Mouse (Mus musculus) small intestine, adult 2 months (tissue): ENCODE results near the gene Srek1ip1. TPM values are rescaled to one million over a fixed set of nuclear protein-coding genes. Genes with fewer than 3 reads are reported as not detected.

Source experiments
- H3K27ac ChIP-seq: fragments of 200-500 bp; 2 replicates; pipeline ENCODE4 v1.5.1; 2012; ENCODE audit warnings: low read depth, low read length, control low read depth, inconsistent platforms; ENCODE audit not compliant: insufficient read depth
- H3K27me3 ChIP-seq: fragments of 200-500 bp; 2 replicates; pipeline ENCODE4 v1.6.1; 2012; ENCODE audit warnings: mild to moderate bottlenecking, moderate library complexity, low read length, inconsistent platforms; ENCODE audit not compliant: control insufficient read depth, insufficient read depth
- H3K36me3 ChIP-seq: fragments of 200-500 bp; 2 replicates; pipeline ENCODE4 v1.6.1; 2012; ENCODE audit warnings: mild to moderate bottlenecking, low read length, control low read depth, inconsistent platforms; ENCODE audit not compliant: control insufficient read depth, insufficient read depth
- H3K4me1 ChIP-seq: fragments of 200-500 bp; 2 replicates; pipeline ENCODE4 v1.6.1; 2012; ENCODE audit warnings: low read length, inconsistent platforms, mixed read lengths; ENCODE audit not compliant: control insufficient read depth, insufficient read depth, insufficient read length
- H3K4me3 ChIP-seq: fragments of 200-500 bp; 2 replicates; pipeline ENCODE4 v1.5.1; 2012; ENCODE audit warnings: low read depth, mild to moderate bottlenecking, control low read depth, inconsistent platforms, low read length, moderate library complexity
- CTCF ChIP-seq: fragments of 200-500 bp; IDR thresholded peaks from 2 replicates; pipeline ENCODE4 v1.5.1; 2012; ENCODE audit warnings: low read depth, mild to moderate bottlenecking, control low read depth, inconsistent platforms, low read length, moderate library complexity, mixed read lengths; ENCODE audit not compliant: insufficient replicate concordance, insufficient read length; ENCODE audit errors: extremely low read depth
- POLR2A ChIP-seq: fragments of 200-500 bp; IDR thresholded peaks from 2 replicates; pipeline ENCODE4 v1.6.1; 2012; ENCODE audit warnings: low read depth, mild to moderate bottlenecking, control low read depth, inconsistent platforms, low read length, moderate library complexity
- WGBS: fragments of 180-500 bp; shearing (Covaris S2); methylation state at CpG from one replicate; pipeline ENCODE4 v1.1.7; 2018; 5-methylcytosine and 5-hydroxymethylcytosine counted together
- polyA plus RNA-seq: library from polyadenylated mRNA; depleted of rRNA; stranded (reverse); fragments of >200 nt; gene quantifications from 2 replicates; pipeline ENCODE4 v1.2.3, GENCODE M21; 2012

Srek1ip1 gene
- polyA plus RNA-seq, 1 experiment: 4.0 TPM

DNA sequence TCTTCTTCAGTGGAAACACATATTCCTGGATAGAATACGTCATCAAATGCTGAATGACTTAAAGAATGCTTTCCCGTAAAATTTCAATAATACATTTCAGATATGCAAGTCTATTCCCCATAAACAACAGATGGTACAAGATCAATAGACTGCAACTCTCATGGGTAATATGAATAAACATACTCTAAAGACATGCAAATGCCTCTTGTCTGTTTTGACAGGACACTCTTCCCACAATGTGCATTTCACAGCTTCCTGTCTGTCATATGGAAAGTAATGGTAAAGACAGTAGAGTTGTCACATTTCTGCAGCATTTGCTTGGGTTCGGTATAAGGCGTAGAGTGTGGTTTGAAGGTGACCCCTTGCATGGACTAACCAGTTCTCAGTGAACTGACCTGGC lies 5.0 kb upstream of the Srek1ip1 start:
- Histone ChIP-seq H3K36me3 (peaks cover 8% of the 10 kb centered on the region), H3K4me3 (no peak overlapping the region), H3K4me1 (no peaks in the 10 kb centered on the region), H3K27ac (no peak overlapping the region), H3K27me3 (no peaks in the 10 kb centered on the region)
- TF ChIP-seq POLR2A: no peak
- no peak for TF ChIP-seq CTCF
- 97% methylated on average over 4 of the region's 4 CpGs for WGBS

GRCm38 (mm10) chr13:104789663-104790062 lies 2.6 kb upstream of the Srek1ip1 start:
- no peak overlapping the region for H3K4me3 ChIP-seq
- TF ChIP-seq CTCF (no peak), POLR2A (no peak)
- no peak overlapping the region for H3K27ac ChIP-seq
- WGBS: 5% methylated on average over 2 of the region's 2 CpGs
- no peaks in the 10 kb centered on the region for H3K4me1 ChIP-seq
- peaks cover 13% of the 10 kb centered on the region for H3K36me3 ChIP-seq
- H3K27me3 ChIP-seq: no peaks in the 10 kb centered on the region

DNA sequence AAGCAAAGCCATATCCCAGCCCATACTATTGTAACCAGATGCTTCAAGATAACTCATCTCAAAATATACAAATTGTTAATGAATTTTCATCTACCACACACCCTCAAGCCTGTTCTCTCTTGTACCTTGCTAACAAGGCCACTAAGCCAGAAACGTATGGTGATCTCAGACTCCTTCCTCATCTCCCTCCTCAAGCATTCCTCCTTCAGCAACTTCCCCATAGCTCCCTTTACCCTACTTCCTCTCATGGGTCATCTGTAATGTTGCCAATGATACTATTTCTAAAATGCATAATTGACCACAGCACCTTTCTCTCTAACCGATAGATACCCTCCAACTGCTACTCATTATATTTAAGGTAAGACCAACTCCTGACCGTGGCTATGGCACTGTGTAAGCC lies 2.1 kb downstream of the Srek1ip1 start:
- peaks cover 15% of the 10 kb centered on the region for H3K36me3 ChIP-seq
- no peaks in the 10 kb centered on the region for H3K27me3 ChIP-seq
- peaks cover 4% of the 10 kb centered on the region; the same call in 1 of the 2 replicates for H3K4me1 ChIP-seq
- H3K4me3 ChIP-seq: no peak overlapping the region
- no peak overlapping the region for H3K27ac ChIP-seq
- 82% methylated on average over 3 of the region's 3 CpGs for WGBS
- no peak for TF ChIP-seq POLR2A
- no peak for TF ChIP-seq CTCF

DNA sequence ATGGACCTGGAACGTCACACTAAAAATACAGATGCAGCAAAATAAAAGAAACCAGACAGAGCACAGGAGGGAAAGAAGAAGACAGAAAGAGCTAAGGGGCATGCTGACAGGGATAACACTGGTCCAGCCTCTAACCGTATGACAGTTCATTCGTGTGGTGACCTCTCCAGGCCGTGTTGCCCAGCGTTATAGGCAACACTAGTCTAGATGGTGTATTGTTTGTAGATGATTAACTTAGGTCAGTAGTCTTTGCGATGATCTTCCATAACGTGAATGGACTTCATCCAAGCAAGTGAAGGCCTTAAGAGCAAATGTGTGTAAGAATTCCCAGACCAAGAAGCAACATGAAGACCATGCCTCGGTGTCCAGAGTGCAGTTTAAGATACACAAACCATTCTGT lies 6.8 kb downstream of the Srek1ip1 start:
- H3K4me1 ChIP-seq: peaks cover 7% of the 10 kb centered on the region; the same call in 1 of the 2 replicates
- H3K27me3 ChIP-seq: no peaks in the 10 kb centered on the region
- H3K36me3 ChIP-seq: peaks cover 12% of the 10 kb centered on the region
- TF ChIP-seq CTCF: no peak
- TF ChIP-seq POLR2A: no peak
- 48% methylated on average over 8 of the region's 8 CpGs for WGBS
- H3K4me3 ChIP-seq: no peak overlapping the region
- H3K27ac ChIP-seq: no peak overlapping the region

DNA sequence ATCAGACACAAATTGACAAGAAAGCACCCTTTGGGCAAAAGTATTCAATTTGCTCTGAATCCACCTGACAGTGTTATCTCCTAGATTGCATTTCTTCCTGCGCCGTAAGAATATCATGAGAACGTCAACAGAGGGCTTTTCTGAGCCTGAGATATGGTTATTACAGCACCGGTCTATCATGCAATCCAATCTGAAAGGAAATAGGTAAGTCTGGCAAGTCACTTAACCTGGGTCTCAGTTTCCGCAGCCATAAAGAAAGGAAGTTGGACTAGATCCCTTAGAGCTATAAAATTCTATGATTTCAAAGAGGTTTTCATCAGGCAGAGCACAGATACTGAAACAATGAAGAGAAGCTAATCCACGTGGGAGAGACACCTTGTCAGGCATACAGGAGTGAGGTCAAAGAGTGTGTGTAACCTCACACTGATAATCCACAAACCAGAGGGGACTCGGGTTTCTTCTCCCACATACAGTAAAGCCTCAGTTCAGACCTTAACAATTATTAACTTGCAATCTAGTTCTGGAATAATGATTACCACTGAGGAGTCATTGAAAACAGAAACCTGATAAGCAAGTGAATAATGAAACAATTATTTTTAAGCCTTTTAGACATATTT lies 7.4 kb downstream of the Srek1ip1 start:
- H3K27me3 ChIP-seq: no peaks in the 10 kb centered on the region
- H3K4me1 ChIP-seq: peaks cover 7% of the 10 kb centered on the region; the same call in 1 of the 2 replicates
- TF ChIP-seq CTCF: no peak
- TF ChIP-seq POLR2A: no peak
- H3K36me3 ChIP-seq: peaks cover 15% of the 10 kb centered on the region
- whole genome bisulfite sequencing: 31% methylated on average over 7 of the region's 7 CpGs
- H3K27ac ChIP-seq: no peak overlapping the region
- H3K4me3 ChIP-seq: no peak overlapping the region

DNA sequence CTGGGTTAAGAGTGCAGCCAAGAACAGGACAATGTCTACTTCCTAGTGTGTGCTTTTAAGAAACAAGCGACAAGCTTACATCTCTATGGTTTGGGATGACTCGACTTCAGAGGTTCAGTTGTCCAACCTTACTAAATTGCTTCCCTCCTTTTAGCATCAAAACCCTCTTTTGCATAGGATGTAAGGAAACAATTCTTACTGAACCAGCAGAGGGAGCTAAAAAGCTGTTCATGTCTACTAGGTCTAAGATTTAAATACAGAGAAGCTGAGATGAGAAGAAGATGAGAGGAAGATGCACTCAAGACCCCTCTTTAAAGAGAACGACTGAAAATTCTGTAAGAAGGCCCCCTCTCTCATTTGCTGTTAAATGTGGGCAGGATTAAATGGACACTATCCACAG lies 13.4 kb downstream of the Srek1ip1 start:
- H3K4me1 ChIP-seq: no peaks in the 10 kb centered on the region
- no peak overlapping the region for H3K27ac ChIP-seq
- 46% methylated on average over 3 of the region's 3 CpGs for WGBS
- H3K27me3 ChIP-seq: no peaks in the 10 kb centered on the region
- H3K4me3 ChIP-seq: no peak overlapping the region
- no peak for TF ChIP-seq POLR2A
- TF ChIP-seq CTCF: no peak
- H3K36me3 ChIP-seq: peaks cover 20% of the 10 kb centered on the region

GRCm38 (mm10) chr13:104816270-104816634 lies 24.0 kb downstream of the Srek1ip1 start:
- WGBS: 2% methylated on average over 8 of the region's 8 CpGs
- TF ChIP-seq CTCF: no peak
- TF ChIP-seq POLR2A: no peak
- H3K27ac ChIP-seq: no peak overlapping the region
- no peaks in the 10 kb centered on the region for H3K27me3 ChIP-seq
- peak overlapping the region; percentile 96 for H3K4me3 ChIP-seq
- H3K36me3 ChIP-seq: no peaks in the 10 kb centered on the region
- no peaks in the 10 kb centered on the region; the same call in 1 of the 2 replicates for H3K4me1 ChIP-seq
